Mouse (Mus musculus): Measurements from ENCODE around the gene Immp2l.

The Immp2l gene

GRCm38 (mm10) chr12:41313391-41313790 lies 289.5 kb downstream of the Immp2l start:
- no peak for DNase-seq (ENCODE audit: extremely low read depth, low read depth, low spot score)

GRCm38 (mm10) chr12:41314811-41315461 lies 291.0 kb downstream of the Immp2l start:
- no peak for DNase-seq (ENCODE audit: extremely low read depth, low read depth, low spot score)

GRCm38 (mm10) chr12:41315871-41316270 lies 292.0 kb downstream of the Immp2l start:
- no peak for DNase-seq (ENCODE audit: extremely low read depth, low read depth, low spot score)

GRCm38 (mm10) chr12:41316426-41316825 lies 292.5 kb downstream of the Immp2l start:
- no peak for DNase-seq (ENCODE audit: extremely low read depth, low read depth, low spot score)

- no peak for DNase-seq (ENCODE audit: extremely low read depth, low read depth, low spot score)
Observed at GRCm38 (mm10) chr12:41317431-41317830, 293.5 kb downstream of the Immp2l start.

- DNase-seq (ENCODE audit: extremely low read depth, low read depth, low spot score) = no peak
Observed at GRCm38 (mm10) chr12:41322018-41322417, 298.1 kb downstream of the Immp2l start.

GRCm38 (mm10) chr12:41324418-41324817 lies 300.5 kb downstream of the Immp2l start:
- DNase-seq (ENCODE audit: extremely low read depth, low read depth, low spot score) = no peak

GRCm38 (mm10) chr12:41325756-41326155 lies 301.9 kb downstream of the Immp2l start:
- no peak for DNase-seq (ENCODE audit: extremely low read depth, low read depth, low spot score)

- no peak for DNase-seq (ENCODE audit: extremely low read depth, low read depth, low spot score)
Observed at GRCm38 (mm10) chr12:41330988-41331671, 307.2 kb downstream of the Immp2l start.

- DNase-seq (ENCODE audit: extremely low read depth, low read depth, low spot score) = no peak
Observed at GRCm38 (mm10) chr12:41345621-41346020, 321.7 kb downstream of the Immp2l start.

- DNase-seq (ENCODE audit: extremely low read depth, low read depth, low spot score) = no peak
Observed at GRCm38 (mm10) chr12:41347494-41347893, 323.6 kb downstream of the Immp2l start.

GRCm38 (mm10) chr12:41349386-41349785 lies 325.5 kb downstream of the Immp2l start:
- no peak for DNase-seq (ENCODE audit: extremely low read depth, low read depth, low spot score)

GRCm38 (mm10) chr12:41349814-41350213 lies 325.9 kb downstream of the Immp2l start:
- no peak for DNase-seq (ENCODE audit: extremely low read depth, low read depth, low spot score)

GRCm38 (mm10) chr12:41351275-41351674 lies 327.4 kb downstream of the Immp2l start:
- no peak for DNase-seq (ENCODE audit: extremely low read depth, low read depth, low spot score)

GRCm38 (mm10) chr12:41354857-41355256 lies 331.0 kb downstream of the Immp2l start:
- no peak for DNase-seq (ENCODE audit: extremely low read depth, low read depth, low spot score)

GRCm38 (mm10) chr12:41356040-41356439 lies 332.1 kb downstream of the Immp2l start:
- no peak for DNase-seq (ENCODE audit: extremely low read depth, low read depth, low spot score)

GRCm38 (mm10) chr12:41386685-41387084 lies 362.8 kb downstream of the Immp2l start:
- DNase-seq (ENCODE audit: extremely low read depth, low read depth, low spot score) = no peak

GRCm38 (mm10) chr12:41394231-41394630 lies 370.3 kb downstream of the Immp2l start:
- DNase-seq (ENCODE audit: extremely low read depth, low read depth, low spot score) = no peak

GRCm38 (mm10) chr12:41401136-41401535 lies 377.2 kb downstream of the Immp2l start:
- no peak for DNase-seq (ENCODE audit: extremely low read depth, low read depth, low spot score)

GRCm38 (mm10) chr12:41401923-41402322 lies 378.0 kb downstream of the Immp2l start:
- DNase-seq (ENCODE audit: extremely low read depth, low read depth, low spot score) = no peak

- DNase-seq (ENCODE audit: extremely low read depth, low read depth, low spot score) = no peak
Observed at GRCm38 (mm10) chr12:41409431-41409830, 385.5 kb downstream of the Immp2l start.

- no peak for DNase-seq (ENCODE audit: extremely low read depth, low read depth, low spot score)
Observed at GRCm38 (mm10) chr12:41416635-41417034, 392.7 kb downstream of the Immp2l start.

GRCm38 (mm10) chr12:41417099-41417498 lies 393.2 kb downstream of the Immp2l start:
- DNase-seq (ENCODE audit: extremely low read depth, low read depth, low spot score) = no peak
